Mouse (Mus musculus) spleen, postnatal 14 days (tissue): ENCODE results near the gene Sema7a.

ENCODE experiments used
- DNase-seq, 2 experiments: peaks; one replicate each; pipeline ENCODE4 v3.0.0; 2021 to 2022; ENCODE audit warnings: low spot score in 2 of 2

Gene Sema7a

GRCm38 (mm10) chr9:57959886-57960866, 20.3 kb downstream of the Sema7a start:
- no peak for DNase-seq

DNA sequence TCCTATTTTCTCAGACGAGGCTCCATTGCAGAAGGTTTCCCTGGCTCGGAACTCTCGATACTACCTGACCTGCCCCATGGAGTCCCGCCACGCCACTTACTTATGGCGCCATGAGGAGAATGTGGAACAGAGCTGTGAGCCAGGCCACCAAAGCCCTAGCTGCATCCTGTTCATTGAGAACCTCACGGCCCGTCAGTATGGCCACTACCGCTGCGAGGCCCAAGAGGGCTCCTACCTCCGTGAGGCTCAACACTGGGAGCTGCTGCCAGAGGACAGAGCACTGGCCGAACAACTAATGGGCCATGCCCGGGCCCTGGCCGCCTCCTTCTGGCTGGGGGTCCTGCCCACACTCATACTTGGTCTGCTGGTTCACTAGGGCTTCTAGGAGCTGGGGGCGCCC, 21.3 kb downstream of the Sema7a start:
- no peak for DNase-seq

GRCm38 (mm10) chr9:57961863-57962778, 22.2 kb downstream of the Sema7a start:
- DNase-seq = no peak

- DNase-seq = no peak
Measured at GRCm38 (mm10) chr9:57963249-57963997, 23.5 kb downstream of the Sema7a start.

DNA sequence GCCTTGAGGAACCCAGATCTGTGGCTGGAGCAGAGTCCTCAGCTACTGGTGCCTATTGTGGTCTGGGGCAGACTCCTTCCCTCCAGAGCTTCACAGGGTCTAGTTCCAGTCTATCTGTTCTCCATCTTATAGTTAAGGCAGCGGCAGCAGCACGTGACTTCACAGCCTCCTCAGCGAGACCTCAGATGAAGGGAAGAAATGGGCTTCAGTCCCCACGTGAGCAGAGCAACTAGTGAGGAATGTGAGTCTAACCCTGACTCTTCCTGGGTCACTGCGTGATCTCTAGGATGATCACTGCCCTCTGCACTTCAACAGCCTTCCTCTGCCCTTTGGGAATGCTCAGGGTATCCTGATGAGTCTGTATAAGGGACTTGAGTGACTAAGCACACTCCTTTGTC, 24.1 kb downstream of the Sema7a start:
- no peak for DNase-seq

- DNase-seq = no peak
Measured at GRCm38 (mm10) chr9:57964528-57965250, 24.8 kb downstream of the Sema7a start.

DNA sequence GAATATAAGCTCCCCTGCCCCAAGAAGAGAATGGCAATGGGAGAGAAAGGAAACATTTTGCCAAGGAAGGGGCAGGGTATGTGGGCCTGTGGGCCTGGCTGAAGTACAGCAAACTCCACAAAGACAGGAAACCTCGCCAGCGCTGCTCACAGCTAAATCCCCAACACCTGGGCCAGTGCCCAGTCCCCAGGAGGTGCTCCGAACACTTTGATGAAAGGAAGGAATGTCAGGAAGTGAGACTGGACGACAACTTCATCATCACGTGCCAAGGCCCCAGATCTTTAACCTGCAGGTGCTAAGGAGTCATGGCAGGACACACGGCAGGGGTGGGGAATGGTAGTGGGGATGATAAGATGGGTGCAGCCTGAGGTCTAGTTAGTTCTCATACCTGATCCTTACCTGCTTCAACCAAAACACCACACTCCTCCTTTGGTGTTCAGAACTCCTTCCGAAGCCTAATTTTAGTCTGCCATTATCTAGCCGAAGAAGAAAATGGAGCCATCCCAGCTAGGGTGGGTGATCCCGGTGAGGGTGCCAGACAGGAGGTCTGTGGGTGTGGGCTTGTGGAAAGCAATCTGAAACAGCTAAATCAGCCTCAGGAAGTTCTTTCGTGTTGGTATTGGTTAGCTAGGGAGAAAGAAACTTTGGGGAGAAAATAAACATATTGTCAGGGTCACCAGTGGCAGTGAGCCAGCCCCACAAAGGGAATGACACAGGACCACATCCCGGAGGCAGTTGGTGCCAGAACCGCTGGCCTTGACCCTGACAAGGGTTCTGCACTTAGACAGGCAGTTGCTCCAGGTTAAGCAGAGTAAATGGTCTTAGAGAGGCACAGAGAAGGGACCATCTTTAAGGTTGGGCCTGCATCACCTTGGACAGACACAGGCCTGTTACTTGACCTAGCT, 25.6 kb downstream of the Sema7a start:
- DNase-seq = no peak

DNA sequence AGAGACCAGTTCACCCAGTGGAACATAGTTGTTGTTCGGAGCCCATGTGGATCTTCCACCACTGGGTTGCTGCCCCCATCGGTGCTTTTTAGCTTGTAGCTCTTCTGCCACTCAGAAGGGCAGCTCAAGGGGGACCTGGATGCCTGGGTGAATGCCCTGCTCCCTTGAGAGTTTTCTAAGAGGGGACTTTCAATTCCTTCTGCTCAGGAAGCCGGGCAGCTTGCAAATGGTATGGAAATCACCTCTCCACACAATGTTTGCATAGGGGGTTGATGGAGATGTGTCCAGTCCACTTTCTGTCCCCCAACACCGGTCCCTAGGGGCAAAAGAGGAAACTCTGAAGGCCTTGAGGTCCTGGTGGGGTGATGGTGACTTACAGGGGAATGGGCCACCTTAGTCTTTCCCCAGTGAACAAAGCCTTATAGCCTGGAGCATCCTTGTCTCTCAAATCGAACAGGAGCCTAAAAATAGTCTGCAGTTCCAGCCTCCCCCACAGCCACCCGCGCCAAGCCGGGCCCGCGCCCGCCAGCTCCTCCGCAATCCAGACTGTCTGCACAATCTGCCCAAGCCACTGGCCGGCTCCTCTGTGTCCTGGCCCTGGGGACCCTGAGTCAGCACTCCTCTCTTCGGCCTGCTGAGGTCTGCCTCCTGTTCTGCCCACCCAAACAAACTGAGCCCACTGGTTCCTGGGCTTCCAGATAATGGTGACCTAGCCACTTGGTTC, 27.5 kb downstream of the Sema7a start:
- no peak for DNase-seq

DNA sequence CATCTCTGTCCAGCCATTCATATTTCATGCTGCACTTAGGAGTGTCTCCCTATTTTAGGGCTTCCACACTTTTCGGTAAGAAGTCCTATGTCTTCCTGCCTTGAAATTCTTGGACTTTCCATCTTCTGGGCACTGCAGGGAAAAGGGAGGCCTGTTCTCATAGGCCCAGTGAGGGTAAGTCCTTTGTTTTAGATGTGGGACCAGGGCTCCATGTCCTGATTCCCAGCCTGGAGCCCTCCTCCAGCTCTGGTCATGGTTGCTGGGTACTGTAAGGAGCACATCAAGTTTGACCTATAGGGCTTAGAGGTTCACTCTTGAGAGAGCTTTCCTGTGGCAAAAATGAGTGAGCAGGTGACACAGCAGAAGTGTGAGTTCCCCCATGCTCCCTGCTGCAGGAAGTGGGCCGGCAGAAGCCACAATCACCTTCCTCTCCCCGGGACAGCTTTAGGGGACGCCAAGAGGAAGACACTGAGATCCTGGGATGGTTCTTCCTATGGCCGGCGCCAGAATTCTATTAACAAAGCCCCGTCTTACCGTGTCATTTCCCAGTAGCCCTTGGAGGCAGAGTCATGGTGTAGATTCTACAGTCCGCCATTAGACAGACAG, 28.4 kb downstream of the Sema7a start:
- DNase-seq = no peak

DNA sequence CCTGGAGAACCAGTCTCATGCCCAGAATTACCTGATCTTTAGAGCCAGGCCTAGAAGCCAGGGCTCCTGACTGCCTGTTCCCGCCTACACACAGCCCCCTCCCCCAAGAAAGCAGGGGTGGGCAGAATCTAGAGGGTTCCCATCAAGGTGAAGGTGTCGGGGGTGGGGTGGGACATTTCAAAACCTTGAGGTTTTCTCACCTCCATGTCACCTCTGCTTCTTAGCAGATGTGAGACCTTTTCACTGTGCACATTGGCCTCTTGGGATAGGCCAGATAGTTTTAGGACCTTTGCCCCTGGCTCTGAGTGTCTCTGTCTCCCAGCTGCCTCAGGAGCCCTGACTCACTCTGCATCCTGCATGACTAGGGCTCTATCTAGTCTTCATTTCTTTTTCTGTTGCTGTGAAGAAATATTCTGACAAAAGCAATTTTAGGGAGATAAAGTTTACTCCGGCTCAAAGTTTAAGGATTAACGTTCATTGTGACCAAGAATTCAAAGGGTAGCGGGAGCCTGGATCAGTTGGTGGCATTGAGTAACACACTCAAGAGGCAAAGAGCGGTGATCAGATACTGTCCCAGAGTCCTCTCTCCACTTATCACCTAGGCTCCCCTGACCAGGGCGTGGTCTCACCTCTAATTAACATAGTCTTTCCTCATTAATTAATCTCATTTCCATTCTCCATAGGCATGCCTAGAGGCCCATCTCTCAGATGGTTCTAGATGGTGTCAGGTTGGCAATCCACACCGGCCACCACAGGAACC, 29.1 kb downstream of the Sema7a start:
- no peak for DNase-seq

- no peak for DNase-seq
Measured at GRCm38 (mm10) chr9:57969736-57970495, 30.0 kb downstream of the Sema7a start.

- no peak for DNase-seq
Measured at GRCm38 (mm10) chr9:57971413-57971812, 31.5 kb downstream of the Sema7a start.

DNA sequence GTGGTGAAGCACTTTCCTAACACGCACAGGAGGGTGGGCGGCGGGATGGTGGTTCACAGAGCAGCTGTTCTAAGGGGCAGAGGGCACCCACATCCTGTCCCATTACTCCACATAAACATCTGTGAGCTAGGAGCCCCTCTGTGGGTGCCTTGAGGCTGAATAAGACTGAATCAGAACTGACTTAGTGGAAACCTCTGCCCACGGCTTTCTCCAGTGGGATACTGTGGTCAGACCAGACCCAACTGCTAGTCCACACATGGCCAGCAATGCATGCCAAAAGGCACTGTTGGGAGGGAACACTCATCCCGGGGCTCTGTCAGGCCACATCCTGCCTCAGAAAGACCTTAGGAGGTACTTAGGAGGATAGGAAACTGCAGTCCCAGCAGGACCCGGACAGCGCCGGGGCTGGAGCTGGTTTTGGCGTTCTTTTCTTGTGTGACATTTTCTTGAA, 32.3 kb downstream of the Sema7a start:
- DNase-seq = no peak

DNA sequence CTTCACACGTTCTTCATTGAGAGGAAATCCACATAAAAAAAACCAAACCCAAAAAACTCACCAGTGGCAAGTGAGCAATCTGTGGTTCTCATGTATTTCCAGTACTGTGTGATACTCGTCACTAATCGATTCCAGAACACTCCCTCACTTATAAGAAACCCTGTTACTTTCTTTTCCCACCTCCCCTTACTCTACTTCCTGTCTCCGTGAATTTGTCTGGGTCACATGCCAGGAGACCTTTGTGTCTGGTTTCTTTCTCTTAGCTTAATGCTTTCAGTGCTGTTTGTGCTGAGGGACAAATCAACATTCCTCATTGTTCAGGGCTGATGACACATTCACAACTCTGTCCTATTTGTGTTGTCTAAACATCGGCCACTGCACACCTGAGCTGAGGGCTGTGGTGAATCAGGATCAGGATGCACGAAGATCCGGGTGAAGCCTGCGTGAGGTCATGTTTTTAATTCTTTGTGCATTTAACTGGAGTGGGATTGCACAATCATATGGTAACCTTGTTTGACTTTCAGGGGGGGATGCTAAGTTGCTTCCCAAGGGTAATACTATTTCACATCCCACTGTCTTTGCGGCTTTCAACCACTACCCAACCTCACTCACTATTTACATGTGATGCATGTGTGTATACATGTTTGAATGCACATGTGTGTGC, 33.0 kb downstream of the Sema7a start:
- no peak for DNase-seq

DNA sequence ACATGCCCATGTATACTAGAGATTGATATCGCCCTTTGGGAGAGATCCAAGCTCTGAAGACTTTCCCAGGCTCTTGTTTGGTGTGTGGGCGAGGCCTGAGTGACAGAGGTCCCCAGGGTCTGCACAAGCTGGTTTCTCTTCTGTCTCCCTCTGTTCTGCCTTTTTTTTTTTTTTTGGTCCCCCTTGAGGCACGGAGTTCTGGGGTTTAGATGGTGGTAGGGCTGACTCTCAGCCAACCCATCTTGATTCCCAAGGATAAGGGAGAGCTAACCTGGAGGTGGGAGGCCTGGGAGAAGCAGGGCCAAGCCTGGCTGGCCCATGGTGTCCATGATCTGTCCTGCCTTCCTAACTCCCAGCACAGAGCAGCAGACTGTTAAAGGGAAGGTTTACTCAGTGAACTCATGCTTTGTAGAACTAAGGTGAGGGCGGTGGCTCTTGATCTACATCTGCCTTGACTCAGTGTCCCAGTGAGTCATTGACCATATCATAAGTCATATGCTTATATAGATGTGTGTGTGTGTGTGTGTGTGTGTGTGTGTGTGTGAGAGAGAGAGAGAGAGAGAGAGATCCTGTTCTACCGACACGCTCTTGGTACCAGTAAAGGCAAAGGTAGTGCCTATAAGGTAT, 33.6 kb downstream of the Sema7a start:
- no peak for DNase-seq

DNA sequence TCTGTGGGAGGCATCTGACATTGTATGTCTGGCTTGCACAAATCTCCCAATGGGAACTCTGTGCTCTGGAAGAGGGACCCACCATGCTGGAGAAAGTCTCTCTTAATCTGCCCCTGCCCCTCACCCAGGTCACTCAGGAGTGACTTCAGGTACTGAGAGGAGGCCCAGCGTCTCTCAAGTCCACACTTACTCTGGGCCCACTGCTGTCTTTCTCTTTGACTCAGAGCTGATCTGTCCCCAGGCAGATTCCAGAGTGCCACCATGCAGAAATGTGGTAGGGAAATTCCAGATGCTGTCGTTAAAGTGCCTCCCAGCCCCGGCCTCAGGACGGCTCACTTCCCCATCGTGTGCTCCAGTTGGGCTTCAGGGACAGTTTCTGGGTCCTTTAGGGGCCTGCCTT, 34.3 kb downstream of the Sema7a start:
- DNase-seq = no peak
